Mouse (Mus musculus) MEL (cell line): ENCODE data around the gene Pde4a. TPM values are rescaled to one million over a fixed set of nuclear protein-coding genes. Genes with fewer than 3 reads are reported as not detected.

Experiments
- DNase-seq: peaks from one replicate; pipeline ENCODE4 v3.0.0; 2011; ENCODE audit warnings: low read depth, low spot score
- H3K27ac ChIP-seq: 2 replicates; pipeline ENCODE4 v1.5.1; 2012; ENCODE audit warnings: low read depth, mild to moderate bottlenecking, control low read depth, low read length, moderate library complexity; ENCODE audit not compliant: control insufficient read depth
- H3K27me3 ChIP-seq, 2 experiments: fragments of 150-350 bp in 1 of 2; sonication (generic) in 1 of 2; 2 replicates each; pipeline ENCODE4 v1.6.1; 2012; ENCODE audit warnings: low read length in 2 of 2, mild to moderate bottlenecking in 2 of 2, improper control_type of control experiment in 1 of 2, moderate library complexity in 1 of 2; ENCODE audit not compliant: insufficient read depth in 2 of 2, control insufficient read depth in 1 of 2
- H3K36me3 ChIP-seq, 2 experiments: 2 replicates each; pipeline ENCODE4 v1.6.1; 2012 to 2014; ENCODE audit warnings: low read length in 2 of 2, improper control_type of control experiment in 1 of 2, inconsistent platforms in 1 of 2, mild to moderate bottlenecking in 1 of 2; ENCODE audit not compliant: insufficient read depth in 2 of 2, control insufficient read depth in 1 of 2
- H3K4me1 ChIP-seq, 2 experiments: fragments of 150-350 bp in 1 of 2; sonication (generic) in 1 of 2; 2 replicates each; pipeline ENCODE4 v1.6.1; 2012; ENCODE audit warnings: low read length in 2 of 2, improper control_type of control experiment in 1 of 2, mild to moderate bottlenecking in 1 of 2; ENCODE audit not compliant: insufficient read depth in 2 of 2, control insufficient read depth in 1 of 2
- H3K4me3 ChIP-seq, 2 experiments: fragments of 150-350 bp in 1 of 2; sonication (generic) in 1 of 2; 2 replicates each; pipeline ENCODE4 v1.5.1; 2012; ENCODE audit warnings: low read depth in 2 of 2, low read length in 2 of 2, mild to moderate bottlenecking in 2 of 2, moderate library complexity in 2 of 2, control low read depth in 1 of 2, improper control_type of control experiment in 1 of 2; ENCODE audit not compliant: control insufficient read depth in 1 of 2, insufficient read depth in 1 of 2
- H3K79me2 ChIP-seq: 2 replicates; pipeline ENCODE4 v1.6.1; 2012; ENCODE audit warnings: mild to moderate bottlenecking, low read length, moderate library complexity; ENCODE audit not compliant: control insufficient read depth, poor library complexity, insufficient read depth
- H3K9ac ChIP-seq: 2 replicates; pipeline ENCODE4 v1.6.1; 2012; ENCODE audit warnings: low read depth, mild to moderate bottlenecking, control low read depth, low read length, moderate library complexity; ENCODE audit not compliant: control insufficient read depth, poor library complexity, severe bottlenecking
- H3K9me3 ChIP-seq: fragments of 150-350 bp; sonication (generic); replicated peaks from 2 replicates; pipeline ENCODE4 v1.6.1; 2012; ENCODE audit warnings: mild to moderate bottlenecking, low read length, improper control_type of control experiment, moderate library complexity; ENCODE audit not compliant: insufficient read depth
- BHLHE40 ChIP-seq: IDR thresholded peaks from 2 replicates; pipeline ENCODE4 v1.6.1; 2012; ENCODE audit warnings: low read depth, mild to moderate bottlenecking, inconsistent platforms, low read length, improper control_type of control experiment, borderline replicate concordance
- CHD1 ChIP-seq: IDR thresholded peaks from 2 replicates; pipeline ENCODE4 v1.6.1; 2012; ENCODE audit warnings: low read depth, mild to moderate bottlenecking, inconsistent platforms, low read length, improper control_type of control experiment
- CTCF ChIP-seq, 3 experiments: IDR thresholded peaks in 2 of 3; conservative IDR thresholded peaks in 1 of 3; 2 replicates each; pipeline ENCODE4 v1.5.1; 2011 to 2012; ENCODE audit warnings: low read length in 3 of 3, low read depth in 2 of 3, mild to moderate bottlenecking in 2 of 3, improper control_type of control experiment in 1 of 3, inconsistent platforms in 1 of 3, mixed read lengths in 1 of 3, moderate library complexity in 1 of 3; ENCODE audit not compliant: control insufficient read depth in 1 of 3, insufficient read depth in 1 of 3, poor library complexity in 1 of 3, severe bottlenecking in 1 of 3
- ELF1 ChIP-seq: IDR thresholded peaks from 2 replicates; pipeline ENCODE4 v1.6.1; 2014; ENCODE audit warnings: low read depth, mild to moderate bottlenecking, inconsistent platforms, low read length, improper control_type of control experiment, moderate library complexity
- EP300 ChIP-seq, 2 experiments: IDR thresholded peaks; 2 replicates each; pipeline ENCODE4 v1.6.1; 2011; ENCODE audit warnings: improper control_type of control experiment in 2 of 2, low read length in 2 of 2, low read depth in 1 of 2, mild to moderate bottlenecking in 1 of 2
- ETS1 ChIP-seq: IDR thresholded peaks from 2 replicates; pipeline ENCODE4 v1.6.1; 2012; ENCODE audit warnings: low read depth, mild to moderate bottlenecking, inconsistent platforms, low read length, improper control_type of control experiment, moderate library complexity
- GATA1 ChIP-seq: IDR thresholded peaks from 2 replicates; pipeline ENCODE4 v1.6.1; 2011; ENCODE audit warnings: low read depth, low read length, improper control_type of control experiment
- KAT2A ChIP-seq: conservative IDR thresholded peaks from 2 replicates; pipeline ENCODE4 v1.6.1; 2012; ENCODE audit warnings: low read depth, low read length, improper control_type of control experiment, inconsistent platforms
- MAX ChIP-seq: IDR thresholded peaks from 2 replicates; pipeline ENCODE4 v1.6.1; 2011; ENCODE audit warnings: low read length, improper control_type of control experiment
- MAZ ChIP-seq: IDR thresholded peaks from 2 replicates; pipeline ENCODE4 v1.6.1; 2012; ENCODE audit warnings: low read depth, mild to moderate bottlenecking, inconsistent platforms, low read length, improper control_type of control experiment
- MXI1 ChIP-seq: IDR thresholded peaks from 2 replicates; pipeline ENCODE4 v1.6.1; 2011; ENCODE audit warnings: mild to moderate bottlenecking, low read depth, low read length, improper control_type of control experiment
- MYC ChIP-seq: IDR thresholded peaks from 2 replicates; pipeline ENCODE4 v1.6.1; 2011; ENCODE audit warnings: low read depth, mild to moderate bottlenecking, low read length, improper control_type of control experiment, moderate library complexity
- NELFE ChIP-seq: IDR thresholded peaks from 2 replicates; pipeline ENCODE4 v1.6.1; 2011; ENCODE audit warnings: low read depth, low read length, improper control_type of control experiment
- NRF1 ChIP-seq: IDR thresholded peaks from 2 replicates; pipeline ENCODE4 v1.6.1; 2014; ENCODE audit warnings: low read depth, mild to moderate bottlenecking, inconsistent platforms, low read length, improper control_type of control experiment, moderate library complexity; ENCODE audit not compliant: poor library complexity, insufficient read depth, severe bottlenecking
- POLR2A ChIP-seq, 2 experiments: IDR thresholded peaks; 2 replicates each; pipeline ENCODE4 v1.6.1; 2011 to 2012; ENCODE audit warnings: low read length in 2 of 2, mild to moderate bottlenecking in 2 of 2, control low read depth in 1 of 2, improper control_type of control experiment in 1 of 2, low read depth in 1 of 2, moderate library complexity in 1 of 2; ENCODE audit not compliant: control insufficient read depth in 1 of 2, insufficient read depth in 1 of 2, poor library complexity in 1 of 2
- POLR2AphosphoS2 ChIP-seq: IDR thresholded peaks from 2 replicates; pipeline ENCODE4 v1.6.1; 2011; ENCODE audit warnings: low read length, improper control_type of control experiment
- RAD21 ChIP-seq: IDR thresholded peaks from 2 replicates; pipeline ENCODE4 v1.6.1; 2011; ENCODE audit warnings: mild to moderate bottlenecking, low read depth, low read length, improper control_type of control experiment
- RCOR1 ChIP-seq: IDR thresholded peaks from 2 replicates; pipeline ENCODE4 v1.6.1; 2012; ENCODE audit warnings: low read depth, mild to moderate bottlenecking, inconsistent platforms, low read length, improper control_type of control experiment
- SIN3A ChIP-seq: IDR thresholded peaks from 2 replicates; pipeline ENCODE4 v1.6.1; 2012; ENCODE audit warnings: low read length, improper control_type of control experiment, inconsistent platforms
- SMC3 ChIP-seq: IDR thresholded peaks from 2 replicates; pipeline ENCODE4 v1.6.1; 2011; ENCODE audit warnings: low read depth, low read length, improper control_type of control experiment
- TAL1 ChIP-seq: IDR thresholded peaks from 2 replicates; pipeline ENCODE4 v1.6.1; 2012; ENCODE audit warnings: mild to moderate bottlenecking, inconsistent platforms, low read length, moderate library complexity, mixed read lengths
- TCF12 ChIP-seq: IDR thresholded peaks from 2 replicates; pipeline ENCODE4 v1.6.1; 2014; ENCODE audit warnings: low read depth, mild to moderate bottlenecking, inconsistent platforms, low read length, improper control_type of control experiment, moderate library complexity
- UBTF ChIP-seq: IDR thresholded peaks from 2 replicates; pipeline ENCODE4 v1.6.1; 2012; ENCODE audit warnings: low read depth, mild to moderate bottlenecking, inconsistent platforms, low read length, improper control_type of control experiment, moderate library complexity, borderline replicate concordance; ENCODE audit not compliant: insufficient read depth
- USF1 ChIP-seq: IDR thresholded peaks from 2 replicates; pipeline ENCODE4 v1.6.1; 2014; ENCODE audit warnings: low read depth, mild to moderate bottlenecking, inconsistent platforms, low read length, improper control_type of control experiment, moderate library complexity
- USF2 ChIP-seq, 2 experiments: IDR thresholded peaks; 2 replicates each; pipeline ENCODE4 v1.6.1; 2011 to 2012; ENCODE audit warnings: improper control_type of control experiment in 2 of 2, low read length in 2 of 2, borderline replicate concordance in 1 of 2, inconsistent platforms in 1 of 2, low read depth in 1 of 2, mild to moderate bottlenecking in 1 of 2; ENCODE audit not compliant: insufficient read depth in 1 of 2
- ZC3H11A ChIP-seq: IDR thresholded peaks from 2 replicates; pipeline ENCODE4 v1.6.1; 2012; ENCODE audit warnings: low read depth, mild to moderate bottlenecking, inconsistent platforms, low read length, improper control_type of control experiment
- ZKSCAN1 ChIP-seq: IDR thresholded peaks from 2 replicates; pipeline ENCODE4 v1.6.1; 2012; ENCODE audit warnings: low read depth, mild to moderate bottlenecking, inconsistent platforms, low read length, improper control_type of control experiment, moderate library complexity
- ZMIZ1 ChIP-seq: IDR thresholded peaks from 2 replicates; pipeline ENCODE4 v1.6.1; 2012; ENCODE audit warnings: low read depth, mild to moderate bottlenecking, inconsistent platforms, low read length, improper control_type of control experiment, moderate library complexity
- ZNF384 ChIP-seq: IDR thresholded peaks from 2 replicates; pipeline ENCODE4 v1.6.1; 2012; ENCODE audit warnings: low read depth, mild to moderate bottlenecking, inconsistent platforms, low read length, improper control_type of control experiment
- polyA plus RNA-seq, 2 experiments: library from polyadenylated mRNA; stranded (reverse) in 1 of 2; unstranded in 1 of 2; fragments of >175 nt in 1 of 2; fragments of >200 nt in 1 of 2; gene quantifications; 2 replicates each; pipeline versions ENCODE4 v1.2.1 to v1.2.4; 2012; ENCODE audit warnings: low replicate concordance in 2 of 2, low read depth in 1 of 2; ENCODE audit not compliant: insufficient read length in 2 of 2, insufficient read depth in 1 of 2, missing spikeins in 1 of 2
- total RNA-seq: library from RNA; depleted of rRNA; stranded (reverse); fragments of 300-350 nt; gene quantifications from 2 replicates; pipeline ENCODE4 v1.2.3, GENCODE M21; 2012

Gene Pde4a
- total and polyA plus RNA-seq, 3 experiments, result 16.6 to 53.9 (median 45.6) TPM

DNA sequence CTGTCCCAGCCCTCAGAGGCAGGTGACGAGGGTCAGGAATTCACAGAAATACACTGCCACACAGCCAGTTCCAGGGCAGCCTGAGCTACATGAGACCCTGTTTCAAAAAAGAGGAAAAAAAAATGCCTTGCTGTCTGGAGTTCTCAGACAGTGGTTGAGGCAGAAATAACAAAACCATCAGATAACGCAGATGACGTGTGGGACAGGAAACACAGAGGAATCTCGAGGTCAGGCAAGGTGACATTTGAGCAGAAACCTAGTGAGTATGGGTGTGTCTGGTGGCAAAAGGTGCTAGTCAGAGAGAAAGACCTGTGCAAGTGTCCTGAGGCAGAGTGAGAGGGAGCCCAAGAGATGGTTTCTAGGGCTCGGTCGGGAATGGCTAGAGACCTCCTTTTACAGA lies 6.8 kb downstream of the Pde4a start:
- H3K4me3 ChIP-seq, result no peak overlapping the region
- H3K4me1 ChIP-seq, result peaks cover 20 to 22% of the 10 kb centered on the region in 2 experiments
- no peak for TF ChIP-seq ZNF384
- TF ChIP-seq KAT2A, result no peak
- TF ChIP-seq CHD1, result no peak
- TF ChIP-seq CTCF (IDR thresholded peaks at IDR 0.05 in 2 of 3, conservative IDR thresholded peaks at IDR 0.05 in 1 of 3; ENCODE audit: control insufficient read depth in 1 of 3, insufficient read depth in 1 of 3, low read depth in 2 of 3, low read length in 3 of 3, poor library complexity in 1 of 3, severe bottlenecking in 1 of 3), result no peak
- TF ChIP-seq RCOR1, result no peak
- TF ChIP-seq MXI1, result no peak
- TF ChIP-seq RAD21, result no peak
- TF ChIP-seq POLR2AphosphoS2, result no peak
- no peak for TF ChIP-seq NELFE
- TF ChIP-seq SIN3A, result no peak
- TF ChIP-seq UBTF, result no peak
- TF ChIP-seq BHLHE40, result no peak
- TF ChIP-seq ZC3H11A, result no peak
- TF ChIP-seq MAZ, result no peak
- TF ChIP-seq POLR2A (IDR thresholded peaks at IDR 0.05; ENCODE audit: control insufficient read depth in 1 of 2, insufficient read depth in 1 of 2, low read depth in 1 of 2, low read length in 2 of 2, poor library complexity in 1 of 2), result peak in 1 of 2 experiments; percentile 16; a peak in 1 of 4 replicates
- no peak for TF ChIP-seq TCF12
- TF ChIP-seq USF2 (IDR thresholded peaks at IDR 0.05; ENCODE audit: borderline replicate concordance in 1 of 2, insufficient read depth in 1 of 2, low read depth in 1 of 2, low read length in 2 of 2), result no peak
- no peak for TF ChIP-seq MAX
- no peak for TF ChIP-seq USF1
- peak; percentile 88 for TF ChIP-seq GATA1
- peak; percentile 2; the same call in 1 of the 2 replicates for TF ChIP-seq TAL1
- TF ChIP-seq ETS1, result no peak
- peak overlapping the region; percentile 19 for H3K9ac ChIP-seq
- H3K36me3 ChIP-seq, result peaks cover 10 to 26% of the 10 kb centered on the region in 2 experiments; a peak in 3 of 4 replicates
- H3K27me3 ChIP-seq, result no peaks in the 10 kb centered on the region
- H3K79me2 ChIP-seq, result peaks cover 25% of the 10 kb centered on the region
- DNase-seq, result peak; percentile 83
- H3K9me3 ChIP-seq, result no peaks in the 10 kb centered on the region
- peak overlapping the region; percentile 31 for H3K27ac ChIP-seq

DNA sequence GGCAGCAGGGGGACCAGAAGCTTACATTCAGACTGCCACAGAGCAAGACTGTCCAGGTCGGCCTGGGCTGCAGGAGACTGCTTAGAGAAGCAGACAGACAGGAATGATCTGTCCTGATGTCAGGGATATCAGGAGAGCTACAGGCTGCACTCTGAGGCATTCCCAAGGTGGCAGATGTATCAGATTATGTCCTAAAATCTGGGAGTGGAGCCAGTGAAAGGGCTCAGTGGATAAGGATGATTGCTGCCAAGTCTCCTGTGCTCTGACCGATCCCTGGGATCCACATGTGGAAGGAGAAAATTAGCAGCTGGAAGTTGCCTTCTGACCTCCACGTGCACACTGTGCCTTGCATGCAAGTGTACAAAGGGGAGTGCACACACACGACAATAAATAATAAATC lies 14.9 kb downstream of the Pde4a start:
- H3K27me3 ChIP-seq, result no peaks in the 10 kb centered on the region
- H3K79me2 ChIP-seq, result peaks cover 9% of the 10 kb centered on the region
- no peak overlapping the region; the same call in 1 of the 2 replicates for H3K27ac ChIP-seq
- peaks cover 3 to 28% of the 10 kb centered on the region in 2 experiments; a peak in 3 of 4 replicates for H3K36me3 ChIP-seq
- peaks cover 26 to 38% of the 10 kb centered on the region in 2 experiments for H3K4me1 ChIP-seq
- H3K4me3 ChIP-seq, result no peak overlapping the region
- no peak overlapping the region for H3K9ac ChIP-seq
- DNase-seq, result peak; percentile 52
- no peaks in the 10 kb centered on the region for H3K9me3 ChIP-seq
- TF ChIP-seq CTCF (IDR thresholded peaks at IDR 0.05 in 2 of 3, conservative IDR thresholded peaks at IDR 0.05 in 1 of 3; ENCODE audit: control insufficient read depth in 1 of 3, insufficient read depth in 1 of 3, low read depth in 2 of 3, low read length in 3 of 3, poor library complexity in 1 of 3, severe bottlenecking in 1 of 3), result no peak
- no peak for TF ChIP-seq ZMIZ1
- TF ChIP-seq ETS1, result peak; percentile 35; the same call in 1 of the 2 replicates
- no peak for TF ChIP-seq USF2 (IDR thresholded peaks at IDR 0.05; ENCODE audit: borderline replicate concordance in 1 of 2, insufficient read depth in 1 of 2, low read depth in 1 of 2, low read length in 2 of 2)
- TF ChIP-seq NRF1, result no peak
- no peak; the same call in 1 of the 2 replicates for TF ChIP-seq TCF12
- no peak for TF ChIP-seq UBTF
- no peak; the same call in 1 of the 2 replicates for TF ChIP-seq KAT2A
- no peak for TF ChIP-seq ZKSCAN1
- TF ChIP-seq MYC, result 0 out of 2 replicates have a peak, but pooled peaks have one; percentile 10
- TF ChIP-seq ZNF384, result no peak
- no peak for TF ChIP-seq RAD21
- TF ChIP-seq CHD1, result no peak
- no peak for TF ChIP-seq MAX
- no peak for TF ChIP-seq MAZ
- TF ChIP-seq NELFE, result 0 out of 2 replicates have a peak, but pooled peaks have one; percentile 22
- TF ChIP-seq EP300 (IDR thresholded peaks at IDR 0.05; ENCODE audit: low read depth in 1 of 2, low read length in 2 of 2), result 0 out of 4 replicates have a peak, but pooled peaks of 1 of the 2 experiments have one; percentile 5
- no peak for TF ChIP-seq SMC3
- TF ChIP-seq ELF1, result no peak
